Mouse (Mus musculus) stomach, embryonic 15.5 days (tissue): ENCODE measurements at regions not wholly inside any gene's neighbourhood (a gene's known extent, or its start where the extent isn't known, plus 50 kb on each side); places are given as distances from the start of the nearest gene placed in this dataset.
A peak's percentile ranks its signal among the peaks of the same experiment; 100 is the strongest.

Experiments used
- ATAC-seq: fragments of 200-750 bp; cut with Nextera tagmentation; 2 replicates; pipeline ENCODE4 v1.8.0; 2017; ENCODE audit warnings: low read depth, moderate number of reproducible peaks, moderate TSS enrichment; ENCODE audit not compliant: insufficient read depth, low FRiP score
- H3K27ac ChIP-seq: fragments of 300-500 bp; sonication (generic); 2 replicates; pipeline ENCODE4 v1.5.1; 2015; ENCODE audit warnings: mild to moderate bottlenecking, inconsistent platforms
- H3K27me3 ChIP-seq: fragments of 300-500 bp; sonication (generic); replicated peaks from 2 replicates; pipeline ENCODE4 v1.6.1; 2015; ENCODE audit warnings: inconsistent platforms
- H3K36me3 ChIP-seq: fragments of 300-500 bp; sonication (generic); 2 replicates; pipeline ENCODE4 v1.6.1; 2015; ENCODE audit warnings: inconsistent platforms
- H3K4me1 ChIP-seq: fragments of 300-500 bp; sonication (generic); 2 replicates; pipeline ENCODE4 v1.6.1; 2015; ENCODE audit warnings: inconsistent platforms
- H3K4me2 ChIP-seq: fragments of 300-500 bp; sonication (generic); 2 replicates; pipeline ENCODE4 v1.6.1; 2015; ENCODE audit warnings: mild to moderate bottlenecking, inconsistent platforms
- H3K4me3 ChIP-seq: fragments of 300-500 bp; sonication (generic); replicated peaks from 2 replicates; pipeline ENCODE4 v1.5.1; 2015; ENCODE audit warnings: inconsistent platforms
- H3K9ac ChIP-seq: fragments of 300-500 bp; sonication (generic); 2 replicates; pipeline ENCODE4 v1.6.1; 2015; ENCODE audit warnings: inconsistent platforms
- H3K9me3 ChIP-seq: fragments of 300-500 bp; sonication (generic); 2 replicates; pipeline ENCODE4 v1.6.1; 2016; ENCODE audit warnings: inconsistent platforms
- WGBS: fragments of 180-500 bp; shearing (Covaris S2); methylation state at CpG from one replicate; pipeline ENCODE4 v1.1.7; 2015; 5-methylcytosine and 5-hydroxymethylcytosine counted together

DNA sequence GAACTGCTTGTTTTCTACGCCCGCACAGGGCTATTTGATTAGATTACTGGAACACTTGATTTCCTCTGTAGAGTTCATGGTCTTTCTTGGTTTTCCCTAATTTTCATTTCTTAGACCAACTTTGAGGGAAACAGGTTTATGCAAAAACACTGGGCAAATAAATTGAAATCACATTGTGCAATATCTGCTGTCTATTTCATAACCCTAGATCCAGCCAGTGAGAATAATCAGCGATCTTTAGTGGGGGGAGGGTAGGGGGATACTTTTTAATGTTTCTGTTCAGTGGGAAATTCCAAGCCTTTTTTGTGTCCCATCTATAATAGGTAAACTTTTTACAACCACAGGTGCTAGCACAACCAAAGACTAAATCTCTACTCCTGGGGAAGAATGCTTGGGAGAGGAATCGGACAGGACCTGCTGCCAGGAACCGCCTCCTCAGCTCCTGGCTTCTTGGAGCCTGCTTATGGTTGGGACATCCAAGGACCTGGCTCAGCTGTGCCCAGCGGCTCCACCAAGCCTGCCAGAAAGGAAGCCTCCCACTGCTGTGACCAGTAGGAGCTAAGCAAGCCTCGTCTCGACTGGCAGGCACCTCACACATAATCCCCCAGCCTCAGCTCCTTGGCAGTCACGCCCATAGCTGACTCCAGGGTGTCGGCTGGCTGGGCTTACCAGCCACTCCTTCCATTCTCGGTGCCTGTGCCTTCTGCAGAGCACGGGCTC lies 80.8 kb upstream of the Irs2 start:
- 0 out of 2 replicates have a peak, but pooled peaks cover 6% of the 10 kb centered on the region for H3K4me1 ChIP-seq
- 52% methylated on average over 12 of the region's 12 CpGs for WGBS
- no peaks in the 10 kb centered on the region for H3K36me3 ChIP-seq
- no peak for ATAC-seq
- H3K4me2 ChIP-seq, result no peak overlapping the region
- H3K9me3 ChIP-seq, result no peaks in the 10 kb centered on the region
- H3K9ac ChIP-seq, result no peak overlapping the region
- H3K27ac ChIP-seq, result no peak overlapping the region
- no peaks in the 10 kb centered on the region for H3K27me3 ChIP-seq
- H3K4me3 ChIP-seq, result no peak overlapping the region

- no peak for ATAC-seq
- WGBS, result 48% methylated on average over 1 of the region's 1 CpGs
- Histone ChIP-seq H3K36me3 (no peaks in the 10 kb centered on the region), H3K4me3 (no peak overlapping the region), H3K9ac (no peak overlapping the region), H3K9me3 (no peaks in the 10 kb centered on the region), H3K27ac (0 out of 2 replicates have a peak overlapping the region, but pooled peaks have one; percentile 6), H3K4me2 (no peak overlapping the region), H3K4me1 (0 out of 2 replicates have a peak, but pooled peaks cover 8% of the 10 kb centered on the region), H3K27me3 (no peaks in the 10 kb centered on the region)
Measured at GRCm38 (mm10) chr8:11085244-11085643, 77.0 kb upstream of the Irs2 start.

- Histone ChIP-seq H3K9me3 (no peaks in the 10 kb centered on the region), H3K36me3 (no peaks in the 10 kb centered on the region), H3K9ac (no peak overlapping the region), H3K27me3 (no peaks in the 10 kb centered on the region), H3K4me1 (peaks cover 14% of the 10 kb centered on the region), H3K4me2 (no peak overlapping the region), H3K27ac (no peak overlapping the region), H3K4me3 (no peak overlapping the region)
- 48% methylated on average over 2 of the region's 2 CpGs for WGBS
- peak; percentile 24; the same call in 1 of the 2 replicates for ATAC-seq
Measured at GRCm38 (mm10) chr8:11084051-11084533, 75.8 kb upstream of the Irs2 start.

GRCm38 (mm10) chr8:11080813-11081212 lies 72.6 kb upstream of the Irs2 start:
- H3K9ac ChIP-seq, result no peak overlapping the region
- no peak overlapping the region for H3K4me3 ChIP-seq
- H3K27me3 ChIP-seq, result no peaks in the 10 kb centered on the region
- no peak for ATAC-seq
- peaks cover 33% of the 10 kb centered on the region for H3K4me1 ChIP-seq
- H3K36me3 ChIP-seq, result no peaks in the 10 kb centered on the region
- 61% methylated on average over 2 of the region's 2 CpGs for WGBS
- H3K9me3 ChIP-seq, result no peaks in the 10 kb centered on the region
- no peak overlapping the region for H3K27ac ChIP-seq
- no peak overlapping the region for H3K4me2 ChIP-seq

- H3K36me3 ChIP-seq, result no peaks in the 10 kb centered on the region
- no peaks in the 10 kb centered on the region for H3K9me3 ChIP-seq
- no peak overlapping the region for H3K9ac ChIP-seq
- H3K27ac ChIP-seq, result no peak overlapping the region
- no peaks in the 10 kb centered on the region for H3K27me3 ChIP-seq
- H3K4me1 ChIP-seq, result peaks cover 30% of the 10 kb centered on the region
- ATAC-seq, result no peak
- H3K4me3 ChIP-seq, result no peak overlapping the region
- 41% methylated on average over 11 of the region's 11 CpGs for WGBS
- H3K4me2 ChIP-seq, result no peak overlapping the region
Measured at GRCm38 (mm10) chr8:11079805-11080204, 71.5 kb upstream of the Irs2 start.

DNA sequence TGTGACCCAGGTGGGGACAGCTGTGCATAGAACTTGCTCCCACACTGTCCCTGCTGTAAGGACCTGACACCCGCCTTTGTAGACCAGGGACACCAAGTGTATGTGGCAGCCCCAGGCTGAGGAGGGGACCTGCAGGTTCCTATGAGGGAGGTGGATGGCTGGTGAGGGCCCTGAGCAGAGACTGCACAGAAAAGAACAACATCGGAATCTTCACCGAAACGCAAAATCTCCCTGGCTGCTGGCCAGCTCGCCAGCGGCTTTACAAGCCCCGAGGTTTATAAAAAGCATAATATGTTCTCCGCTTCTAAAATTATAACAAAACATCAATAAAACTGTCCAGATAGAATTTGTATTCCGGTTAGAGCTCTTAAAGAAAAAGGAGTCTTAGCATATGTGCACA lies 68.9 kb upstream of the Irs2 start:
- peak overlapping the region; percentile 35 for H3K4me2 ChIP-seq
- ATAC-seq, result peak; percentile 36; the same call in 1 of the 2 replicates
- H3K4me1 ChIP-seq, result peaks cover 25% of the 10 kb centered on the region
- no peak overlapping the region for H3K4me3 ChIP-seq
- WGBS, result 26% methylated on average over 9 of the region's 9 CpGs
- peak overlapping the region; percentile 65 for H3K27ac ChIP-seq
- no peaks in the 10 kb centered on the region for H3K27me3 ChIP-seq
- no peaks in the 10 kb centered on the region for H3K9me3 ChIP-seq
- no peaks in the 10 kb centered on the region for H3K36me3 ChIP-seq
- no peak overlapping the region for H3K9ac ChIP-seq

GRCm38 (mm10) chr8:11071162-11071561 lies 62.9 kb upstream of the Irs2 start:
- H3K27me3 ChIP-seq, result no peaks in the 10 kb centered on the region
- H3K27ac ChIP-seq, result no peak overlapping the region
- WGBS, result 57% methylated on average over 2 of the region's 2 CpGs
- H3K9me3 ChIP-seq, result no peaks in the 10 kb centered on the region
- H3K9ac ChIP-seq, result no peak overlapping the region
- H3K36me3 ChIP-seq, result no peaks in the 10 kb centered on the region
- ATAC-seq, result no peak
- no peak overlapping the region for H3K4me3 ChIP-seq
- no peak overlapping the region for H3K4me2 ChIP-seq
- H3K4me1 ChIP-seq, result 0 out of 2 replicates have a peak, but pooled peaks cover 3% of the 10 kb centered on the region

GRCm38 (mm10) chr8:11067450-11067849 lies 59.2 kb upstream of the Irs2 start:
- 77% methylated on average over 7 of the region's 7 CpGs for WGBS
- H3K4me2 ChIP-seq, result no peak overlapping the region
- H3K27ac ChIP-seq, result no peak overlapping the region
- no peak overlapping the region for H3K4me3 ChIP-seq
- H3K36me3 ChIP-seq, result no peaks in the 10 kb centered on the region
- no peaks in the 10 kb centered on the region for H3K27me3 ChIP-seq
- ATAC-seq, result no peak
- 0 out of 2 replicates have a peak, but pooled peaks cover 3% of the 10 kb centered on the region for H3K4me1 ChIP-seq
- H3K9ac ChIP-seq, result no peak overlapping the region
- no peaks in the 10 kb centered on the region for H3K9me3 ChIP-seq

- Histone ChIP-seq H3K4me3 (no peak overlapping the region), H3K9ac (no peak overlapping the region), H3K27ac (no peak overlapping the region), H3K27me3 (no peaks in the 10 kb centered on the region), H3K9me3 (no peaks in the 10 kb centered on the region), H3K4me2 (no peak overlapping the region), H3K4me1 (peaks cover 3% of the 10 kb centered on the region; the same call in 1 of the 2 replicates), H3K36me3 (no peaks in the 10 kb centered on the region)
- no peak for ATAC-seq
- WGBS, result 72% methylated on average over 9 of the region's 9 CpGs
Measured at GRCm38 (mm10) chr8:11065990-11066389, 57.7 kb upstream of the Irs2 start.

GRCm38 (mm10) chr8:11065303-11065702 lies 57.0 kb upstream of the Irs2 start:
- Histone ChIP-seq H3K36me3 (no peaks in the 10 kb centered on the region), H3K4me3 (no peak overlapping the region), H3K9me3 (no peaks in the 10 kb centered on the region), H3K4me1 (peaks cover 6% of the 10 kb centered on the region; the same call in 1 of the 2 replicates), H3K4me2 (no peak overlapping the region), H3K27ac (no peak overlapping the region), H3K9ac (no peak overlapping the region), H3K27me3 (no peaks in the 10 kb centered on the region)
- 41% methylated on average over 4 of the region's 4 CpGs for WGBS
- no peak for ATAC-seq

DNA sequence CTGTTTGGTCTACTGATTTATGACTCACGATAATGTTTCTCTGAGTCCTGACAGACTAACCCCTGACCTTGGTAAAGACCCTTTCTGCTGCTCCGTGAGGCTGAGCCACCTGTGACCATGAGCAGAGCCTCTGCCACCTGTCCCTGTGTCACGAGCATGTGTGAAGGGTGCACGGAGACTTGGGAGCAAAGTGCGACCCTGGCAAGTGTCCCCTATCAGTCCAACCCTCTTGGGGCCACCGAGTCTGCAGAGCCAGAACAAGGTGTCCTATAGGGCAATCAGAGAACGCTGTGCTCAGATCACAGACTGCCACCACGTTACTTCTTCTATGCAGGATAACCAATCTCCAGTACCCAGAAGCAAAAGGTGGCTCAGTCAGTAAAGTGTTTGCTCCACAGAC lies 54.8 kb upstream of the Irs2 start:
- no peak overlapping the region for H3K4me2 ChIP-seq
- no peak overlapping the region for H3K9ac ChIP-seq
- H3K36me3 ChIP-seq, result no peaks in the 10 kb centered on the region
- 62% methylated on average over 8 of the region's 8 CpGs for WGBS
- no peaks in the 10 kb centered on the region for H3K27me3 ChIP-seq
- peaks cover 6% of the 10 kb centered on the region; the same call in 1 of the 2 replicates for H3K4me1 ChIP-seq
- peak; percentile 29; the same call in 1 of the 2 replicates for ATAC-seq
- H3K9me3 ChIP-seq, result no peaks in the 10 kb centered on the region
- H3K4me3 ChIP-seq, result no peak overlapping the region
- H3K27ac ChIP-seq, result no peak overlapping the region

- no peak overlapping the region for H3K4me2 ChIP-seq
- WGBS, result 54% methylated on average over 3 of the region's 3 CpGs
- H3K4me3 ChIP-seq, result no peak overlapping the region
- H3K9ac ChIP-seq, result no peak overlapping the region
- no peaks in the 10 kb centered on the region for H3K36me3 ChIP-seq
- H3K27ac ChIP-seq, result no peak overlapping the region
- H3K4me1 ChIP-seq, result peaks cover 6% of the 10 kb centered on the region; the same call in 1 of the 2 replicates
- ATAC-seq, result no peak
- no peaks in the 10 kb centered on the region for H3K27me3 ChIP-seq
- H3K9me3 ChIP-seq, result no peaks in the 10 kb centered on the region
Measured at GRCm38 (mm10) chr8:11062348-11062946, 54.2 kb upstream of the Irs2 start.
